Mouse (Mus musculus): ENCODE results near the gene D630003M21Rik. TPM values are rescaled to one million over a fixed set of nuclear protein-coding genes. Genes with fewer than 3 reads are reported as not detected.

Gene D630003M21Rik
- total and polyA plus RNA-seq, 2 experiments, result 0.46 to 0.69 TPM

DNA sequence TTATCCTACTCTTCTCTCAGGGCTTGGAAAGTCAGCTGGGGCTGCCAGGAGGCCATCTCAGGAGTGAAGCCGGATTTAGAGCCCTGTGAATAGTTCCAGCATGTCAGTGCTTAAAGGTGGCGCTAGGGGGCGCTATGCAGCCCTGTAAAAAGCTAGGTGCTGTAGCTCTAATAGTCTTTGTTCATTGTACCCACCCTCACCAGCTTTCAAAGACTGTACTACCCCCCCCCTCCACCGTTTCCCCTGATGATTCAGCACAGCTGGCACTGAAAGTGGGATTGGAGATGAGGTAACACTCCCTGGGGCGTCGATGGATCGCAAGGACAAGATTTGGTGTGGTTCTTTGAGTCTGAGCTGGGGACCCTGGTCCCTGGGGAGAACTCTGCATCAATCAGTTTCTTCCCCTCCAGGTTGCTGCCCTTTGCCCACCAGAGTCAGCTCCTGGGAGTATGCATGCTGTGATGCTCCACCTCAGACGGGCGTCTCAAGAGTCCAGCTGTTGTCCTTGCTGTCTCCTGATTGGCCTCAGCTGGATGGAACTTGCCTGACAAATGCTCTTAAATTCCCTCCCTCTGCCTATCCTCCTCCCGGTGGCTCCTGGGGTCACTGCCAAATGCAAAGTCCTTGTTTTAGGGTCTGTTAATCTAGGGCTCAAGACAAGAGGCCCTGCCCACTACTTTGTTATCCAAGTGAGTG, 33.9 kb downstream of the D630003M21Rik start:
- H3K36me3 ChIP-seq (ENCODE audit: control insufficient read depth, insufficient read depth, low read length), result no peaks in the 10 kb centered on the region
- WGBS, result 50% methylated on average over 10 of the region's 10 CpGs
- TF ChIP-seq CTCF (IDR thresholded peaks at IDR 0.05; ENCODE audit: low read depth, low read length) (peak; percentile 76), POLR2A (IDR thresholded peaks at IDR 0.05; ENCODE audit: extremely low read depth, insufficient read depth, low read length) (no peak)
- peaks cover 3% of the 10 kb centered on the region for H3K4me1 ChIP-seq (ENCODE audit: control insufficient read depth, insufficient read depth, low read length)
- peak; percentile 46 for DNase-seq (ENCODE audit: extremely low read depth, low read depth, low spot score)
- H3K27me3 ChIP-seq (ENCODE audit: control insufficient read depth, insufficient read depth, low read length), result no peaks in the 10 kb centered on the region
- H3K27ac ChIP-seq (replicated peaks; ENCODE audit: insufficient read depth, low read depth, low read length), result no peak overlapping the region
- no peak overlapping the region for H3K4me3 ChIP-seq (ENCODE audit: insufficient read depth, low read depth, low read length)
- no peak overlapping the region for H3K9ac ChIP-seq (ENCODE audit: low read depth, low read length)
- no peaks in the 10 kb centered on the region for H3K79me2 ChIP-seq (ENCODE audit: control insufficient read depth, insufficient read depth, low read length)

GRCm38 (mm10) chr2:158193611-158194336, 35.2 kb downstream of the D630003M21Rik start:
- H3K36me3 ChIP-seq (ENCODE audit: control insufficient read depth, insufficient read depth, low read length), result no peaks in the 10 kb centered on the region
- H3K4me1 ChIP-seq (ENCODE audit: control insufficient read depth, insufficient read depth, low read length), result no peaks in the 10 kb centered on the region
- no peaks in the 10 kb centered on the region for H3K79me2 ChIP-seq (ENCODE audit: control insufficient read depth, insufficient read depth, low read length)
- H3K27me3 ChIP-seq (ENCODE audit: control insufficient read depth, insufficient read depth, low read length), result no peaks in the 10 kb centered on the region
- no peak overlapping the region for H3K27ac ChIP-seq (replicated peaks; ENCODE audit: insufficient read depth, low read depth, low read length)
- TF ChIP-seq POLR2A (IDR thresholded peaks at IDR 0.05; ENCODE audit: extremely low read depth, insufficient read depth, low read length) (no peak), CTCF (IDR thresholded peaks at IDR 0.05; ENCODE audit: low read depth, low read length) (no peak)
- no peak for DNase-seq (ENCODE audit: extremely low read depth, low read depth, low spot score)
- WGBS, result 80% methylated on average over 10 of the region's 10 CpGs
- H3K9ac ChIP-seq (ENCODE audit: low read depth, low read length), result no peak overlapping the region
- no peak overlapping the region for H3K4me3 ChIP-seq (ENCODE audit: insufficient read depth, low read depth, low read length)

- Histone ChIP-seq H3K9ac (ENCODE audit: low read depth, low read length) (no peak overlapping the region), H3K4me1 (ENCODE audit: control insufficient read depth, insufficient read depth, low read length) (no peaks in the 10 kb centered on the region), H3K79me2 (ENCODE audit: control insufficient read depth, insufficient read depth, low read length) (no peaks in the 10 kb centered on the region), H3K27ac (replicated peaks; ENCODE audit: insufficient read depth, low read depth, low read length) (no peak overlapping the region), H3K36me3 (ENCODE audit: control insufficient read depth, insufficient read depth, low read length) (no peaks in the 10 kb centered on the region), H3K27me3 (ENCODE audit: control insufficient read depth, insufficient read depth, low read length) (no peaks in the 10 kb centered on the region), H3K4me3 (ENCODE audit: insufficient read depth, low read depth, low read length) (no peak overlapping the region)
- TF ChIP-seq CTCF (IDR thresholded peaks at IDR 0.05; ENCODE audit: low read depth, low read length) (no peak), POLR2A (IDR thresholded peaks at IDR 0.05; ENCODE audit: extremely low read depth, insufficient read depth, low read length) (no peak)
- 52% methylated on average over 7 of the region's 7 CpGs for WGBS
- DNase-seq (ENCODE audit: extremely low read depth, low read depth, low spot score), result no peak
Measured at GRCm38 (mm10) chr2:158191098-158191497, 37.9 kb downstream of the D630003M21Rik start.

DNA sequence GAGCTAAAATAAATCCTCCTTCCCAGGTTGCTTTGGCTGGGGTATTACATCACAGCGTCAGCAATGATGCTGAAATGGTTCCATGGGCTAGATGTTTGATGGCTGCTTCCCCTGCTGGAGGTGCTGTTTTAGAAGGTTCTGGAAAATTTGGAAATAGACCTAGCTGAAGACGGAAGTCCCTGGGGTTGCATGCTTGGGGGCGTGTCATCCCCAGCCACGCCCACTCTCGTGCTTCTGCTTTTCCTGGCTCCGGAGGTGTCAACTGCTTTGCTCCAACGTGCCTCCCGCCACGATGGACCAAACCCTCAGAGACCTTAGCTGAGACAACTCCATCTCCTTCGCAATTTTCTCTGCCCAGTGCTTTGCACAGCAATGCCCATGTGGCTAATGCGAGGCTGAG, 39.6 kb downstream of the D630003M21Rik start:
- DNase-seq (ENCODE audit: extremely low read depth, low read depth, low spot score), result no peak
- no peaks in the 10 kb centered on the region for H3K36me3 ChIP-seq (ENCODE audit: control insufficient read depth, insufficient read depth, low read length)
- 73% methylated on average over 11 of the region's 11 CpGs for WGBS

DNA sequence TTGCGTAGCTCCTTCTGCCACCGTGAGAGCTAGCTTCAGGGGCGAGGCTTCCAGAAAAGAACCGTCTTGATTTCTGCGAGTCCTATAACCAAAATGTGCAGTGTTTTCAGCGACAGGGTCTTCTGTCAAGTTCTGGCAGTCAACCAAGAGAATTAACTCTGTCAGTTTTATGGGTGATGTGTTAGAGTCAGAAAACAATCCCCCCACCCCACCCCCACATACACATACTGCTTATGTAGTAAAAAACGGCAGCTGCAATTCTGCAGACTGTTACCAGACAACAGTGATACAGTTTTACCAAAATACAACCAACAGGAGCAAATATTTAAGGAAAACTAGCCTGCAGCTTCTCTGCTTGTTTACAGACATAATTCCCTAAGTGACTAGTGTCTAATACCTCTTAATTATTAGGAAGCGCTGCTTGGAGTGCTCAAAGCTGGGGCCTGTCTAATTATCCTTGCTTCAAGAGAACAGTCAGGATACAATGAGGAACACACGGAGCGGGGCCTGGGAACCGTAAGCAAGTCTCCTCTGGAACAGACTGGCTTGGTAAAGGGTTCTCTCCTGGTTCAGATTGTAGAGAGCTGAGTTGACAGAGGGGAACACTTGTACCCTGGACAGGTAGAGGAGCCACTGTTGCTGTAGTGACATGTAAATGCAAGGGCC, 42.7 kb downstream of the D630003M21Rik start:
- Histone ChIP-seq H3K9ac (ENCODE audit: low read depth, low read length) (no peak overlapping the region), H3K4me1 (ENCODE audit: control insufficient read depth, insufficient read depth, low read length) (no peaks in the 10 kb centered on the region), H3K27me3 (ENCODE audit: control insufficient read depth, insufficient read depth, low read length) (no peaks in the 10 kb centered on the region), H3K27ac (replicated peaks; ENCODE audit: insufficient read depth, low read depth, low read length) (no peak overlapping the region), H3K36me3 (ENCODE audit: control insufficient read depth, insufficient read depth, low read length) (no peaks in the 10 kb centered on the region), H3K79me2 (ENCODE audit: control insufficient read depth, insufficient read depth, low read length) (no peaks in the 10 kb centered on the region), H3K4me3 (ENCODE audit: insufficient read depth, low read depth, low read length) (no peak overlapping the region)
- DNase-seq (ENCODE audit: extremely low read depth, low read depth, low spot score), result no peak
- 91% methylated on average over 11 of the region's 11 CpGs for WGBS
- no peak for TF ChIP-seq CTCF (IDR thresholded peaks at IDR 0.05; ENCODE audit: low read depth, low read length)

More for the DNA sequence above, 39.6 kb downstream of the D630003M21Rik start:
- no peak overlapping the region for H3K27ac ChIP-seq (replicated peaks; ENCODE audit: insufficient read depth, low read depth, low read length)
- no peaks in the 10 kb centered on the region for H3K27me3 ChIP-seq (ENCODE audit: control insufficient read depth, insufficient read depth, low read length)
- H3K4me3 ChIP-seq (ENCODE audit: insufficient read depth, low read depth, low read length), result no peak overlapping the region
- no peak overlapping the region for H3K9ac ChIP-seq (ENCODE audit: low read depth, low read length)
- no peaks in the 10 kb centered on the region for H3K79me2 ChIP-seq (ENCODE audit: control insufficient read depth, insufficient read depth, low read length)
- no peaks in the 10 kb centered on the region for H3K4me1 ChIP-seq (ENCODE audit: control insufficient read depth, insufficient read depth, low read length)
- TF ChIP-seq POLR2A (IDR thresholded peaks at IDR 0.05; ENCODE audit: extremely low read depth, insufficient read depth, low read length) (no peak), CTCF (IDR thresholded peaks at IDR 0.05; ENCODE audit: low read depth, low read length) (no peak)
